Mouse (Mus musculus) midbrain, embryonic 14.5 days (tissue): ENCODE data around the gene Ubp1. TPM values are rescaled to one million over a fixed set of nuclear protein-coding genes. Genes with fewer than 3 reads are reported as not detected.

Experiments used
- ATAC-seq: fragments of 200-750 bp; cut with Nextera tagmentation; 2 replicates; pipeline ENCODE4 v1.8.0; 2017; ENCODE audit warnings: moderate number of reproducible peaks, moderate library complexity; ENCODE audit not compliant: low FRiP score, low TSS enrichment
- DNase-seq: peaks from one replicate; pipeline ENCODE4 v3.0.0-alpha.2; 2015
- H3K27ac ChIP-seq: fragments of 300-500 bp; sonication (generic); replicated peaks from 2 replicates; pipeline ENCODE4 v1.5.1; 2014; ENCODE audit warnings: mild to moderate bottlenecking, low read depth, low read length, moderate library complexity
- H3K27me3 ChIP-seq: fragments of 300-500 bp; sonication (generic); 2 replicates; pipeline ENCODE4 v1.6.1; 2014; ENCODE audit warnings: low read length, control low read depth, mixed read lengths; ENCODE audit not compliant: control insufficient read depth, insufficient read depth
- H3K36me3 ChIP-seq: fragments of 300-500 bp; sonication (generic); 2 replicates; pipeline ENCODE4 v1.6.1; 2014; ENCODE audit warnings: low read length, control low read depth; ENCODE audit not compliant: control insufficient read depth, insufficient read depth
- H3K4me1 ChIP-seq: fragments of 300-500 bp; sonication (generic); 2 replicates; pipeline ENCODE4 v1.6.1; 2014; ENCODE audit warnings: mild to moderate bottlenecking, antibody characterized with exemption, low read length, control low read depth; ENCODE audit not compliant: control insufficient read depth, insufficient read depth
- H3K4me2 ChIP-seq: fragments of 300-500 bp; sonication (generic); 2 replicates; pipeline ENCODE4 v1.6.1; 2014; ENCODE audit warnings: mild to moderate bottlenecking, low read length, moderate library complexity
- H3K4me3 ChIP-seq: fragments of 300-500 bp; sonication (generic); replicated peaks from 2 replicates; pipeline ENCODE4 v1.5.1; 2014; ENCODE audit warnings: low read depth, low read length
- H3K9ac ChIP-seq: fragments of 300-500 bp; sonication (generic); replicated peaks from 2 replicates; pipeline ENCODE4 v1.6.1; 2014; ENCODE audit warnings: mild to moderate bottlenecking, low read length, moderate library complexity
- H3K9me3 ChIP-seq: fragments of 300-500 bp; sonication (generic); 2 replicates; pipeline ENCODE4 v1.6.1; 2016; ENCODE audit warnings: low read length, control low read depth, mixed read lengths; ENCODE audit not compliant: control insufficient read depth
- WGBS: fragments of 180-500 bp; shearing (Covaris S2); extraction: QIAGEN DNeasy Blood & Tissue Kit; methylation state at CpG from one replicate; pipeline ENCODE4 v1.1.7; 2014; 5-methylcytosine and 5-hydroxymethylcytosine counted together
- polyA plus RNA-seq: library from polyadenylated mRNA; unstranded; fragments of >200 nt; fragmentation: Nextera tagmentation; extraction: Ambion mirVana; gene quantifications from 2 replicates; pipeline ENCODE4 v1.2.1, GENCODE M21; 2014

Ubp1 gene
- polyA plus RNA-seq, 1 experiment from 2014 or later: 39.0 TPM

GRCm38 (mm10) chr9:114011203-114011602, 80.5 kb downstream of the Ubp1 start:
- no peaks in the 10 kb centered on the region for H3K4me1 ChIP-seq
- H3K4me2 ChIP-seq: no peak overlapping the region
- no peak overlapping the region for H3K4me3 ChIP-seq
- DNase-seq (no peak), ATAC-seq (no peak)
- no peak overlapping the region for H3K9ac ChIP-seq
- WGBS: 69% methylated on average over 18 of the region's 18 CpGs
- H3K27me3 ChIP-seq: no peaks in the 10 kb centered on the region
- H3K27ac ChIP-seq: no peak overlapping the region
- H3K9me3 ChIP-seq: no peaks in the 10 kb centered on the region
- 0 out of 2 replicates have a peak, but pooled peaks cover 3% of the 10 kb centered on the region for H3K36me3 ChIP-seq

DNA sequence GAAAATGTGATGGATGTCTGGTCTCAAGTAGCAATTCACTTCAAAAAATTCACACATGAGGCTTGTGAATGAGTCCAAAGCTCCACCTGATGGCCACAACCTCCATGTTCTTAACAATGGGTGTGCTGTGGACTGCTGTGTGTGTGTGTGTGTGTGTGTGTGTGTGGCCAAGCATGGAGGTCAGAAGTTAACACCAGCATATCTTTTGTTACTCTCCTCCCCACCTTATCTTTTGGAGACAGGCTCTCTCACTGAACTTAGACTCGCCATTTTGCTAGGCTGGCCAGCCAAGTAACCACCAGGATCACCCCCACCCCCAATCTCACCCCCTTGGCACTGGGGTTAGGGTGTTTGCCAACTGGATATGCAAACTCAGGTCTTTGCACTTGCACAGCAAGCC, 83.3 kb downstream of the Ubp1 start:
- no peak overlapping the region for H3K27ac ChIP-seq
- no peaks in the 10 kb centered on the region for H3K27me3 ChIP-seq
- no peak overlapping the region for H3K4me2 ChIP-seq
- H3K4me1 ChIP-seq: no peaks in the 10 kb centered on the region
- 96% methylated on average over 1 of the region's 1 CpGs for WGBS
- no peaks in the 10 kb centered on the region; the same call in 1 of the 2 replicates for H3K9me3 ChIP-seq
- H3K9ac ChIP-seq: no peak overlapping the region
- H3K36me3 ChIP-seq: 0 out of 2 replicates have a peak, but pooled peaks cover 3% of the 10 kb centered on the region
- no peak for DNase-seq
- ATAC-seq: no peak
- no peak overlapping the region for H3K4me3 ChIP-seq

GRCm38 (mm10) chr9:114015724-114016123, 85.0 kb downstream of the Ubp1 start:
- 89% methylated on average over 4 of the region's 4 CpGs for WGBS

DNA sequence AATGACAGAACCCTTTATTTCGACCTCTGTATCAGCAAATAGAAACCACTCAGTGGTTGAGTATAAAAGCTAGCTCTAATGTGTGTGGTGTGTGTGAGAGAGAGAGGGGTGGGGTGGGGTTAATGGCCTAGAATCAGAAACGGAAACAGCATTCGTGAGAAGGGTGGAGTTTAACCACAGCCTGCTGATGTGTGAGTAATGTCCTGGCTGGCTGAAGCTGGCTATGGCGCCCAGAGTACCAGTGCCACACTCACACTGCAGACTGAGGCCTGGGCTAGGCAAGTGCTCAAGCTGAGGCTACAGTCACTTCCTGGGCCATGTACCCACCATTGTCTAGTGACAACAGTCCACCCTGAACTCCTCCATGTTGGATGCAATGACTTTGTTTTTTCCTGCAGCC, 85.7 kb downstream of the Ubp1 start:
- H3K4me1 ChIP-seq: no peaks in the 10 kb centered on the region
- 0 out of 2 replicates have a peak, but pooled peaks cover 3% of the 10 kb centered on the region for H3K36me3 ChIP-seq
- H3K27ac ChIP-seq: no peak overlapping the region
- no peak overlapping the region for H3K4me2 ChIP-seq
- no peaks in the 10 kb centered on the region for H3K27me3 ChIP-seq
- H3K9ac ChIP-seq: no peak overlapping the region
- WGBS: 85% methylated on average over 4 of the region's 4 CpGs
- ATAC-seq (no peak), DNase-seq (no peak)
- H3K9me3 ChIP-seq: no peaks in the 10 kb centered on the region; the same call in 1 of the 2 replicates
- no peak overlapping the region for H3K4me3 ChIP-seq

More at GRCm38 (mm10) chr9:114015724-114016123, 85.0 kb downstream of the Ubp1 start:
- ATAC-seq (no peak), DNase-seq (no peak)
- Histone ChIP-seq H3K4me2 (no peak overlapping the region), H3K36me3 (0 out of 2 replicates have a peak, but pooled peaks cover 3% of the 10 kb centered on the region), H3K27ac (no peak overlapping the region), H3K4me1 (no peaks in the 10 kb centered on the region), H3K9ac (no peak overlapping the region), H3K4me3 (no peak overlapping the region), H3K9me3 (no peaks in the 10 kb centered on the region; the same call in 1 of the 2 replicates), H3K27me3 (no peaks in the 10 kb centered on the region)

GRCm38 (mm10) chr9:114019012-114019762, 88.5 kb downstream of the Ubp1 start:
- H3K4me1 ChIP-seq: no peaks in the 10 kb centered on the region
- no peaks in the 10 kb centered on the region for H3K27me3 ChIP-seq
- H3K4me3 ChIP-seq: no peak overlapping the region
- no peak overlapping the region for H3K27ac ChIP-seq
- H3K9me3 ChIP-seq: no peaks in the 10 kb centered on the region; the same call in 1 of the 2 replicates
- ATAC-seq (no peak), DNase-seq (no peak)
- H3K4me2 ChIP-seq: no peak overlapping the region
- WGBS: 92% methylated on average over 7 of the region's 7 CpGs
- no peaks in the 10 kb centered on the region for H3K36me3 ChIP-seq
- no peak overlapping the region for H3K9ac ChIP-seq

DNA sequence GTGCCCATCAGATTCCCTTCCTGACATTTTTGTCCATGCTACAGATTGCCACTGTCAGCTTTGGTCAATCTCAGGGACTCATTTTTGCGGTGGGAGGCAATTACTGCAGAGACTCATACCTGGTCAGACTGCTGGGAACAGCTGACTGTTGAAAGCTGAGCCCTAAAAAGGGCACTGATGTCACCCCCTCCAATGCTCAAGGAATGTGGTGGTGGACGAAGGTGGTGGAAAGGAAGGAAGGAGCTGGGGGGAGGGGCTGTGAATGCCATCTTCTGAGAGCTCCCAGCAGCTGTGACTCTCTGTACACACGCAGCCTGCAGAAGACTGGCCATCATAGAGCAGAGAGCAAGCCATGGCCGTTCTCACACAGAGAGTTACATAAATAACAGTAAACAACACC, 91.4 kb downstream of the Ubp1 start:
- Histone ChIP-seq H3K4me2 (no peak overlapping the region), H3K9ac (no peak overlapping the region), H3K4me1 (peaks cover 11% of the 10 kb centered on the region), H3K27ac (no peak overlapping the region), H3K27me3 (no peaks in the 10 kb centered on the region), H3K4me3 (no peak overlapping the region), H3K9me3 (no peaks in the 10 kb centered on the region; the same call in 1 of the 2 replicates), H3K36me3 (no peaks in the 10 kb centered on the region)
- ATAC-seq: no peak
- no peak for DNase-seq
- 73% methylated on average over 4 of the region's 4 CpGs for WGBS

- no peaks in the 10 kb centered on the region for H3K9me3 ChIP-seq
- peak overlapping the region; percentile 72 for H3K4me3 ChIP-seq
- 69% methylated on average over 9 of the region's 9 CpGs for WGBS
- no peak overlapping the region for H3K27ac ChIP-seq
- peak overlapping the region; percentile 75; the same call in 1 of the 2 replicates for H3K9ac ChIP-seq
- no peaks in the 10 kb centered on the region for H3K36me3 ChIP-seq
- ATAC-seq (no peak), DNase-seq (peak; percentile 7)
- peak overlapping the region; percentile 72 for H3K4me2 ChIP-seq
- peaks cover 11% of the 10 kb centered on the region for H3K4me1 ChIP-seq
- H3K27me3 ChIP-seq: no peaks in the 10 kb centered on the region
Measured at GRCm38 (mm10) chr9:114025182-114025581, 94.4 kb downstream of the Ubp1 start.

GRCm38 (mm10) chr9:114025846-114026245, 95.1 kb downstream of the Ubp1 start:
- Histone ChIP-seq H3K4me1 (peaks cover 11% of the 10 kb centered on the region), H3K4me2 (peak overlapping the region; percentile 72), H3K4me3 (peak overlapping the region; percentile 72), H3K9ac (peak overlapping the region; percentile 75; the same call in 1 of the 2 replicates), H3K27ac (0 out of 2 replicates have a peak overlapping the region, but pooled peaks have one; percentile 86), H3K36me3 (no peaks in the 10 kb centered on the region), H3K9me3 (no peaks in the 10 kb centered on the region), H3K27me3 (no peaks in the 10 kb centered on the region)
- WGBS: 26% methylated on average over 8 of the region's 8 CpGs
- ATAC-seq (no peak), DNase-seq (no peak)
